Mouse (Mus musculus) brain, embryonic 14.5 days (tissue): Measurements from ENCODE around the gene Cebpzos. TPM values are rescaled to one million over a fixed set of nuclear protein-coding genes. Genes with fewer than 3 reads are reported as not detected.
A peak's percentile ranks its signal among the peaks of the same experiment; 100 is the strongest.

Experiments
- DNase-seq: peaks from one replicate; pipeline ENCODE4 v3.0.0-alpha.2; 2011; ENCODE audit warnings: low read depth
- CTCF ChIP-seq: fragments of 200-500 bp; IDR thresholded peaks from 2 replicates; pipeline ENCODE4 v1.5.1; 2012; ENCODE audit warnings: inconsistent platforms, mild to moderate bottlenecking, moderate library complexity, borderline replicate concordance; ENCODE audit not compliant: insufficient read depth, insufficient read length; ENCODE audit errors: extremely low read depth
- POLR2A ChIP-seq: fragments of 200-500 bp; IDR thresholded peaks from 2 replicates; pipeline ENCODE4 v1.6.1; 2012; ENCODE audit warnings: mild to moderate bottlenecking, inconsistent platforms, borderline replicate concordance; ENCODE audit not compliant: poor library complexity, insufficient read depth, insufficient read length, severe bottlenecking; ENCODE audit errors: extremely low read depth
- polyA plus RNA-seq: library from polyadenylated mRNA; depleted of rRNA; stranded (reverse); fragments of >200 nt; gene quantifications from 2 replicates; pipeline ENCODE4 v1.2.3, GENCODE M21; 2012; rRNA removed

Cebpzos gene
- polyA plus RNA-seq, 1 experiment = 31.9 TPM

DNA sequence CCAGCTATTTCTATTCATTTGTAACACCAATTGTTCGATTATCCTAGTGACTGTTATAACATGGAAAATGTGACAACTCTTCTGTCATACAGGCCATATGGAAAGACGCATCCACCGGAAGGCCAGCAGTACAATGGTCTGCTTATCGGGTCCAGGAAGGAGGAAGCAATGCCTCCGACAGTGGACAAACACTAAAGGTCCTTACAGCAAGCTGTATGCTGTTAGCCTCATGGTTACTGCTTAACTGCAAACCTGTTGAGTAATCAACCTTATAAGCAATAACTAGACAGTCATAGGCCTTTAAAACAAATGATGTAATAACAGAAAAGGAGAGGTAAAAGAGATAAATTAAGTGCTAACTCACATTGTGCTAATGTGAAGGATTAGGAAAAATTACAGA is 34.9 kb downstream of the Cebpzos start:
- DNase-seq = no peak

DNA sequence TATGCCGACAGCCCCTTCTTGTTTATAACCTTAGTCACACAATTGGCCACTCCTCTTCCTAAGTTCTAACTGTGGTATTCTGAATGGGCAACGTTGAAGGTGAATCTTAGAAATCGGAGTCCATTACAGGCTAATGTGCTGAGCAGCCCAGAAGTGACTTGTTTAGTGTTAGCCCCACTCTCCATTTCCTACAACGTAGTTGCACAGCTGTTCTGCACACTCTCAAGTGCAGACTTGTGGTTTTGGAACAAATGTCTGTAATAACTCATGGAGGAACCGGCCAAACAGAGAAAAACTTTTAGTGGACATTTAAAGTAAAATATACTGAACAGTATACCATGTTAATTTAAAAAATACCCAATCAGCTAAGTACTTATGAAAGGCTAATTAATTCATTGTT is 35.8 kb downstream of the Cebpzos start:
- TF ChIP-seq CTCF (no peak), POLR2A (no peak)

More for the DNA sequence above, 34.9 kb downstream of the Cebpzos start:
- TF ChIP-seq CTCF (no peak), POLR2A (no peak)

DNA sequence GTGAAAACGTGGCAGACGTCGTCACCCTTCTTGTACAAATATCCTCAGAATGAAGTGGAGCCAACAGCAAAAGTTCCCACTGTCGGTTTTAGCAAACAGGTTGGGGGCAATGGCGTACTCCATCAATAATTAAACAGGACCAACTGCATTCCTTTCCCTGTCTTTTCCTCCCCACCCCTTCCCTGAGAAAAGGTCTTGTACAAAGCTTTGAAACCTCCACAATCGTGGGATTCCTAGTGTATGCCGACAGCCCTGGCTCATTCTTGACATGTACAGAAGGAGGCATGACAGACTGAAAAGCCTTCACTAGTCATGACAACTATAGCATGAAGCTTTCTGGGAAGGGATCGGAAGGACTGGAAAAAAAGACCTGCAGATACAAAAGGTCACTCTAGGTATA is 36.9 kb downstream of the Cebpzos start:
- TF ChIP-seq POLR2A (no peak), CTCF (no peak)
- no peak for DNase-seq

More for the DNA sequence above, 35.8 kb downstream of the Cebpzos start:
- DNase-seq = no peak

DNA sequence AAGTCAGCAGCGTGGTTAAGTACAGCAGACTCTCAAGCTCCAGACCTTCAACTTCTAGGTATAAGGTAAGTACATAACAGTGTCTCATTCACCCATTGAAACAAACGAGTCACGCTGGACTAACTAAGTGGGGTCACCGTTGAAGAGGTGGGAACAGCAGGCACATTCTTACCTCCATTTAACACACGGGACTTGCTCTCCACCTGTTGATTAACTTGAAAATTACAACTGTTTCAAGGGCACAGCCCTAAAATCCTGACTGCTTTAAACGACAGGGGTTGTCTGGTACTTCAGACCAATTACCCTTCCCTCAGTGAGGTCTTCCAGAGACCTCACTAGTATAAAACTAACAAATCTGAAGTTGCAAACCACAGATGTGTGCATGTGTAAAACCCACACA is 43.2 kb downstream of the Cebpzos start:
- DNase-seq = no peak
- TF ChIP-seq POLR2A (no peak), CTCF (no peak)

DNA sequence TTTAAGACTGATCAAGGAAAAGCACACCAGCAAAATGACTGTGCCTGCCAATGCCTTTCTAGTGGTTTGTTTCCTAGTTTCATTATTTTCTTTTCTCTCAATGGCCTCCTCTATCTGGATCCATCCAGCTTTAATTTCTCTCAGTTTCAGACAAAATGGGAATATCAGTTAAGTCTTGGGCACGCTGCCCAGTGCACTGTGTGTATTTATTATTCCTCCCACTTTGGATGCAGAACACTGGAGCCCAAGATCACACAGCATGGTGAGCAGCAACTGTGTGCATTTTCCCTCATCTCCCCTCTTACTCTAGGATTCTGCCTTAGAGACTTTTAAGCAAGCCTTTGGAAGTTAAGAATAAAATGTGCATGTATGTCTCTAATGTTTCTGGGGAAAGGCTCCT is 48.1 kb downstream of the Cebpzos start:
- TF ChIP-seq CTCF = no peak
- no peak for TF ChIP-seq POLR2A
- DNase-seq = peak; percentile 61

DNA sequence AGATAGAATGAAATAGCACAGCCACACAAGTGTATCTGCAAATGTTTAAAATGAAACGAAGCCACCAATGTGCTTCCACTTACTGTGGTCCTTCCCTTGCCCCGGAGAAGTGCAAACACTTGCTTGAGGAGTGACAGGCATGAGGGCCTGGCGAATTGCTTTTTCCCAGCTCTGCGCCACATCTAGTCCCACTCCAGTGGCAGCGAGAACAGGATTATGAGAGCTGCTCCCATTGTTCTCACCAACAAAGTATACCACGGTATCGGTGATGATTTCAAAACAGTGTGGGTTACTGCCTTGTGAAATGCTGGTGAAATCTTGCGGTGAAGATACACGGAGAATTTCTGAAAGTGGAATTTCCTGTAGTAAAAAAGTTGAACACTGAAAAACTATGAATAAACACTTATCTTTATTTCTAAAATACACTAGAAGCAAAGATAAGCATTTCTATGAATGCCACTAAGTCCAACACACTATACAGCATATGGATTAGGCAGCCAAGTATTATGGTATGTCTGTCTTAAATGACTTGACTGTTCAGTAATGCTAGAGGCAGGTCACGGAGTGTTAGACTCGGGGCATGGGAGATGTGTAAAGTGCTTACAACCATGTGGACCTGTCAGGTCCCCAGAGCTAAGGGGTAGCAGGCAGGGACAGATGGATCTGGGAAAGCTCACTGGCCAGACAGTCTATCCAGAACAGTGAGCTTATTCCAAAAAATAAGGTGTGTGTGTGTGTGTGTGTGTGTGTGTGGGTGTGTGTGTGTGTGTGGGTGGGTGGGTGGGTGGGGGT is 50.0 kb downstream of the Cebpzos start:
- TF ChIP-seq POLR2A (no peak), CTCF (no peak)
- no peak for DNase-seq

DNA sequence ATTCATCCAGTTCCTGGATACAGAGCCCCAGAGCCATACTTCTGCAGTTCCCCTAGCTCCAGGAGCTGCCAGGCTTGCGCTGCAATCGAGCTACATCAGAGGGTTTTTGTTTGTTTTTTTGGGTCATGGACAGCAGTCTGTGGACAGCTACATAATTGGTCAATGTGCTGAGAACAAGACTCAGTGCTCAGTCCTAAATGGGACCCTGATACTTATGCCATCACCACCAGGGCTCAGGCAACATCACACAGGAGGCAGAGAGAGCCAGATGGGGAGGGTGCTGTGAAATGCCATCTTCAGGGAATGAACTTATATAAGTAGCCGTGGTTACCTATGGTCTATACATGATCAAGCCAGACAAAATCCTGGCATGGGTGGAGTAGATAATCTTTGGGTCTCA is 52.2 kb downstream of the Cebpzos start:
- TF ChIP-seq CTCF (no peak), POLR2A (no peak)
- no peak for DNase-seq

Other genes starting within 250 kb of the Cebpzos start
- gene Strn, start 179.3 kb upstream of the Cebpzos start, polyA plus RNA-seq = 9.4 and 12.5 TPM in 2 replicates
- gene Heatr5b, start 81.1 kb upstream of the Cebpzos start, polyA plus RNA-seq = 32.6 and 41.0 TPM in 2 replicates
- gene Gpatch11, start 80.9 kb upstream of the Cebpzos start, polyA plus RNA-seq = 23.3 and 24.0 TPM in 2 replicates
- gene Eif2ak2, start 33.9 kb upstream of the Cebpzos start, polyA plus RNA-seq = 1.2 and 2.3 TPM in 2 replicates
- gene Sult6b1, start 9.5 kb upstream of the Cebpzos start, polyA plus RNA-seq = 0.13 TPM in 1 of 2 replicates, not detected in the other
- 18.3 and 23.3 TPM in 2 replicates for gene Cebpz, start 20.6 kb downstream of the Cebpzos start, polyA plus RNA-seq
- gene Ndufaf7, start 20.6 kb downstream of the Cebpzos start, polyA plus RNA-seq = 29.0 and 30.0 TPM in 2 replicates
- gene Prkd3, start 104.3 kb downstream of the Cebpzos start, polyA plus RNA-seq = 21.4 and 23.8 TPM in 2 replicates
- gene Qpct, start 135.4 kb downstream of the Cebpzos start, polyA plus RNA-seq = 9.7 and 10.3 TPM in 2 replicates